Mouse (Mus musculus) 3134 (cell line): ENCODE data around the gene Hrh1.

Experiments used
- DNase-seq: peaks from one replicate; pipeline ENCODE4 v3.0.0-alpha.2; 2011; ENCODE audit warnings: low spot score; ENCODE audit not compliant: insufficient read length; ENCODE audit errors: extremely low read depth

The Hrh1 gene

GRCm38 (mm10) chr6:114397691-114398217 is at the start of gene Hrh1:
Gene Hrh1 (plus strand): TSS chr6:114397936.
- no peak for DNase-seq

- no peak for DNase-seq
Observed at GRCm38 (mm10) chr6:114354635-114355034, 43.1 kb upstream of the Hrh1 start.

- DNase-seq: peak; percentile 68
Observed at GRCm38 (mm10) chr6:114358171-114358570, 39.6 kb upstream of the Hrh1 start.

- DNase-seq: no peak
Observed at GRCm38 (mm10) chr6:114362355-114362754, 35.4 kb upstream of the Hrh1 start.

GRCm38 (mm10) chr6:114363740-114364139 is 34.0 kb upstream of the Hrh1 start:
- DNase-seq: no peak

- DNase-seq: no peak
Observed at GRCm38 (mm10) chr6:114364734-114365133, 33.0 kb upstream of the Hrh1 start.

GRCm38 (mm10) chr6:114366191-114366590 is 31.5 kb upstream of the Hrh1 start:
- DNase-seq: peak; percentile 36

GRCm38 (mm10) chr6:114367681-114368080 is 30.1 kb upstream of the Hrh1 start:
- no peak for DNase-seq

- no peak for DNase-seq
Observed at GRCm38 (mm10) chr6:114368196-114368595, 29.5 kb upstream of the Hrh1 start.

GRCm38 (mm10) chr6:114372741-114373140 is 25.0 kb upstream of the Hrh1 start:
- DNase-seq: no peak

GRCm38 (mm10) chr6:114380872-114381271 is 16.9 kb upstream of the Hrh1 start:
- no peak for DNase-seq

- DNase-seq: no peak
Observed at GRCm38 (mm10) chr6:114387320-114387719, 10.4 kb upstream of the Hrh1 start.

GRCm38 (mm10) chr6:114387855-114388254 is 9.9 kb upstream of the Hrh1 start:
- DNase-seq: no peak

GRCm38 (mm10) chr6:114390129-114390528 is 7.6 kb upstream of the Hrh1 start:
- DNase-seq: no peak

- no peak for DNase-seq
Observed at GRCm38 (mm10) chr6:114394982-114395381, 2.8 kb upstream of the Hrh1 start.

- DNase-seq: no peak
Observed at GRCm38 (mm10) chr6:114396605-114397004, 1.1 kb upstream of the Hrh1 start.

- DNase-seq: no peak
Observed at GRCm38 (mm10) chr6:114397280-114397679, 456 bp upstream of the Hrh1 start.

GRCm38 (mm10) chr6:114398626-114399025 is 890 bp downstream of the Hrh1 start:
- DNase-seq: no peak

- DNase-seq: no peak
Observed at GRCm38 (mm10) chr6:114400387-114400786, 2.7 kb downstream of the Hrh1 start.

- DNase-seq: no peak
Observed at GRCm38 (mm10) chr6:114400841-114401240, 3.1 kb downstream of the Hrh1 start.

GRCm38 (mm10) chr6:114402161-114402560 is 4.4 kb downstream of the Hrh1 start:
- DNase-seq: no peak

GRCm38 (mm10) chr6:114403632-114404031 is 5.9 kb downstream of the Hrh1 start:
- DNase-seq: peak; percentile 94

- DNase-seq: peak; percentile 86
Observed at GRCm38 (mm10) chr6:114404128-114404527, 6.4 kb downstream of the Hrh1 start.
